Mouse (Mus musculus) neural tube, embryonic 14.5 days (tissue): ENCODE data around the gene Fam81a. TPM values are rescaled to one million over a fixed set of nuclear protein-coding genes. Genes with fewer than 3 reads are reported as not detected.

Source experiments
- ATAC-seq: fragments of 200-750 bp; cut with Nextera tagmentation; 2 replicates; pipeline ENCODE4 v1.8.0; 2017; ENCODE audit warnings: low read depth, mild to moderate bottlenecking, moderate TSS enrichment, moderate library complexity
- H3K27ac ChIP-seq: fragments of 300-500 bp; sonication (generic); 2 replicates; pipeline ENCODE4 v1.5.1; 2014; ENCODE audit warnings: low read depth, mild to moderate bottlenecking, control low read depth, low read length, moderate library complexity, mixed read lengths
- H3K27me3 ChIP-seq: fragments of 300-500 bp; sonication (generic); 2 replicates; pipeline ENCODE4 v1.6.1; 2014; ENCODE audit warnings: low read length; ENCODE audit not compliant: control insufficient read depth, insufficient read depth
- H3K36me3 ChIP-seq: fragments of 300-500 bp; sonication (generic); 2 replicates; pipeline ENCODE4 v1.6.1; 2014; ENCODE audit warnings: low read length, mixed read lengths; ENCODE audit not compliant: control insufficient read depth, insufficient read depth
- H3K4me1 ChIP-seq: fragments of 300-500 bp; sonication (generic); 2 replicates; pipeline ENCODE4 v1.6.1; 2014; ENCODE audit warnings: low read length; ENCODE audit not compliant: control insufficient read depth, insufficient read depth
- H3K4me2 ChIP-seq: fragments of 300-500 bp; sonication (generic); 2 replicates; pipeline ENCODE4 v1.6.1; 2014; ENCODE audit warnings: mild to moderate bottlenecking, low read depth, low read length, control low read depth
- H3K4me3 ChIP-seq: fragments of 300-500 bp; sonication (generic); 2 replicates; pipeline ENCODE4 v1.5.1; 2014; ENCODE audit warnings: low read depth, low read length, control low read depth, mixed read lengths
- H3K9ac ChIP-seq: fragments of 300-500 bp; sonication (generic); replicated peaks from 2 replicates; pipeline ENCODE4 v1.6.1; 2014; ENCODE audit warnings: low read depth, mild to moderate bottlenecking, control low read depth, low read length, mixed read lengths
- H3K9me3 ChIP-seq: fragments of 300-500 bp; sonication (generic); 2 replicates; pipeline ENCODE4 v1.6.1; 2016; ENCODE audit warnings: low read length; ENCODE audit not compliant: control insufficient read depth
- WGBS: fragments of 180-500 bp; shearing (Covaris S2); extraction: QIAGEN DNeasy Blood & Tissue Kit; methylation state at CpG from one replicate; pipeline ENCODE4 v1.1.7; 2014; 5-methylcytosine and 5-hydroxymethylcytosine counted together
- polyA plus RNA-seq: library from polyadenylated mRNA; unstranded; fragments of >200 nt; fragmentation: Nextera tagmentation; extraction: Ambion mirVana; gene quantifications from 2 replicates; pipeline ENCODE4 v1.2.1, GENCODE M21; 2014

Gene Fam81a
- polyA plus RNA-seq, 1 experiment from 2014 or later = 8.7 TPM

DNA sequence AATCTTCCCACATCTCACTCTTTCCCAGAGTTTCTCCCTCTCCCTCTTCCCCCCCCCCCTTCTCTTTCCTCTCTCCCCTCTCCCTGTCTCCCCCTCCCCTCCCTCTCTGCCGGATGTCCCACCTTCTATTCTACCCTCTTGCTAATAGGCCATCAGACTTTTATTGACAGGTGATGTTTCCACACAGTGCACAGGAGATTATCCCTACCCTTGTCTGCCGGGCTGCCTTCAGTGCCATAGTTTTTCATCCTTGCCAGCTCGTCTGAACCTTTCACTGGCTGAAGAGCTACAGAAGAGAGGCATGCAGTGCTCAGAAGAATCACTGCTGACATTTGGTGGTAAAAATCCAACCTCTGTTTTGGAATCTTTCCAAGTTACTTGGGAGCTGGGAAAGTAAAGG is 88.9 kb downstream of the Fam81a start:
- 36% methylated on average over 3 of the region's 3 CpGs for WGBS
- Histone ChIP-seq H3K4me2 (no peak overlapping the region), H3K27me3 (no peaks in the 10 kb centered on the region), H3K9ac (no peak overlapping the region), H3K27ac (no peak overlapping the region), H3K9me3 (no peaks in the 10 kb centered on the region), H3K4me3 (no peak overlapping the region), H3K4me1 (no peaks in the 10 kb centered on the region), H3K36me3 (no peaks in the 10 kb centered on the region)
- ATAC-seq = no peak

DNA sequence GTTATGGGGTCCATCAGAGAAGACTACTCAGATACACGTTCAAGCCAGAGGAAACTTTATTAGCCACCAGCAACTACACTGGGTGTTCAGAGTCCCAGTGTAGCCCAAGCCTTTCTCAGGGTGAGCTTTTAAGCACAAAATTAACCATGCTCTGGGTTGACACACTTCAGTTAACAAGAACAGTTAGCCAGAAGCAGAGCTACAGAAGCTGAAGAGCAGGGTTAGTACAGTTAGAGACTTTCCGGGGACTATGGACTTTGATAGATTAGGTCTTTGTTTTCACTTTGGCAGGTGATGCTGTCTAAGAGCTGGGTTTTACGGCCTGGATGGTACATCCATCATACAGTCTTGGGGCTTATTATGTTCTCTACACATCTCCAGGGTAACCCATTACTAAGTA is 89.6 kb downstream of the Fam81a start:
- Histone ChIP-seq H3K36me3 (no peaks in the 10 kb centered on the region), H3K4me1 (no peaks in the 10 kb centered on the region), H3K27ac (no peak overlapping the region), H3K9ac (no peak overlapping the region), H3K4me3 (no peak overlapping the region), H3K27me3 (no peaks in the 10 kb centered on the region), H3K9me3 (no peaks in the 10 kb centered on the region), H3K4me2 (no peak overlapping the region)
- 49% methylated on average over 3 of the region's 3 CpGs for WGBS
- ATAC-seq = no peak

DNA sequence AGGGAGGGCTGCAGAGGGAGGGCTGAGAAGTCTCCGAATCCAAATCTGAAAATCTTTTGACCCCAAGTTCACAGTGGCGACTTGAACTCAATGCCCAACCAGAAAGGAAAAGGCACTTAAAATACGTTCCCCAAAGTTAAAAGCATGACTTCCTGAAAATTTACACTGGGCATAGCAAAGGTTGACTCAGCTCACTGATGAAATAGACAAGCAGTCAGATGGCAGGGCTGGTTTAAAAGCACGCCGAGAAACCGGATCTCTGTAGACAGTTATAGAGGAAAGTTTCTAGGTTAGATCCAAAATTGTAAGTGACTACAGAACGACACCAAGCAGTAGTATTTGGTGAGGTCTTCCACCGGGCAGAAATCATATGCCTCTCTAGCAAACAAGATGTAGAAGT is 92.5 kb downstream of the Fam81a start:
- Histone ChIP-seq H3K36me3 (no peaks in the 10 kb centered on the region), H3K4me3 (no peak overlapping the region)
- 63% methylated on average over 8 of the region's 8 CpGs for WGBS

DNA sequence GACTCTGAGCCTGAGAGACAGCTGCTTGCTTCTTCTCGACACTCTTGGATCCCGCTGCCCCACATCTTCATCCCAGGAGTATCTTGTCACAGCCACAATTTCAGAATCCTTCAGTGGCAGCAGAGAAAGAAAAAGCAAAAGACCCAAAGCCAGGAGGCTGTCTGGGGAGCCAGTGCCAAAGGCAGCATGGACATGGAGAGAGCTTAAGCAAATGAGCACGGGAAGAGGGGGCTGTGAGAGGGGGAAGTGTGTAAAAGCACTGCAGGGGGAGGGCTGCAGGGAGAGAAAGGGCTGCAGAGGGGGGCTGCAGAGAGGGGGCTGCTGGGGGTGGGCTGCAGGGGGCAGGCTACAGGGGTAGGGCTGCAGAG is 93.0 kb downstream of the Fam81a start:
- Histone ChIP-seq H3K9ac (no peak overlapping the region), H3K4me2 (no peak overlapping the region), H3K4me3 (no peak overlapping the region), H3K9me3 (no peaks in the 10 kb centered on the region), H3K36me3 (no peaks in the 10 kb centered on the region), H3K27me3 (no peaks in the 10 kb centered on the region), H3K4me1 (no peaks in the 10 kb centered on the region), H3K27ac (no peak overlapping the region)
- 40% methylated on average over 3 of the region's 3 CpGs for WGBS
- no peak for ATAC-seq

More for the DNA sequence above, 92.5 kb downstream of the Fam81a start:
- ATAC-seq = no peak
- H3K27me3 ChIP-seq = no peaks in the 10 kb centered on the region
- H3K4me1 ChIP-seq = no peaks in the 10 kb centered on the region
- H3K27ac ChIP-seq = no peak overlapping the region
- H3K4me2 ChIP-seq = no peak overlapping the region
- no peak overlapping the region for H3K9ac ChIP-seq
- no peaks in the 10 kb centered on the region for H3K9me3 ChIP-seq

DNA sequence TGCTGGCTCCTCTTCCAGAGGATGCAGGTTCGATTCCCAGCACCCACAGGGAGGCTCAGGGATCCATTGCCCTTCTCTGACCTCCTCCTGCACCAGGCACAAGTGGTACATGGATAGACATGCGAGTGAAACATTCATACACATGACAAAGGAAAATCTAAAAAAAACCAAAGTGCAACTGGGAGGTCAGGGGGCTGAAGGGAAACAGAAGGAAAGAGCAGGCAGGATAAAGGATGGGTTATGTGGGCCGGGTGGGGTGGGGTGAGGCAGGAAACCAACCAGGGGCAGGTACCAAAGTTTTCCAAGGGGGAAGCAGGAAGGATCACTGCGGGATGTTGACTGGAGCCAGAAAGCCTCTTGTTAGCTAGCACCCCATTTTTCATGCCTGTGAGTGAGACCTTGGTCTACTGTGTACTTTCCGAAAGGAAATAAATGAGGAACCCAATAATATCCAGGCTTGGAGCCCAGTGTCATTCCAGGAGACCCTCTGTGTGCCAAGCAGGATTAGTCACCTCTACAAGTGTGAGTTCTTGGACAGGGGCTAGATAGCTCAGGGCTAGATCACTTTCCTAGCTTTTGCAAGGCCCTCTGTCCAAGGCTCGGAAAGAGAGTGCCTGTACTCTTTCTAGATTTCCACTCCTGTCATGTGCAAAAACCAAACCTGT is 93.5 kb downstream of the Fam81a start:
- H3K4me2 ChIP-seq = no peak overlapping the region
- no peak for ATAC-seq
- H3K9me3 ChIP-seq = no peaks in the 10 kb centered on the region
- H3K4me1 ChIP-seq = no peaks in the 10 kb centered on the region
- no peak overlapping the region for H3K4me3 ChIP-seq
- H3K9ac ChIP-seq = no peak overlapping the region
- H3K27me3 ChIP-seq = no peaks in the 10 kb centered on the region
- no peaks in the 10 kb centered on the region for H3K36me3 ChIP-seq
- WGBS = 66% methylated on average over 6 of the region's 6 CpGs
- H3K27ac ChIP-seq = no peak overlapping the region

DNA sequence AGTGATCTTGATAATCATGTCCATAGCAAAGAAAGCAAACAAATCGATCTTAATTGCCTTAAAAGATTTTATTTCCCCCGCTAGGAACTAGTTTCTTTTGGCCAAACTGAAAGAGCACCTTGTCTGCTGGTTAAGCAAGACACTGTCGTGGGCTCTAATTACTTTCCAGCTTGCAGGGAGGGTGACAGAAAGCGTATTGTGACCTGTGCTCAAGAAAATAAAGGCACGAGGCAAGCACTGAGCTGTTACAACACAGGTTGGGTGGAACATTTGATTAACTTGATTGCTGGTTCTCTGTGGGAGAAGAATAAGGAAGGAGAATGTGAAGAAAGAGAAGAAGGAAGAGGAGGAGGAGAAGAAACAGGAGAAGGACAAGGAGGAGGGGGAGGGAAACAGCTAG is 94.1 kb downstream of the Fam81a start:
- 45% methylated on average over 5 of the region's 5 CpGs for WGBS
- Histone ChIP-seq H3K9ac (no peak overlapping the region), H3K4me3 (no peak overlapping the region), H3K4me1 (no peaks in the 10 kb centered on the region), H3K36me3 (no peaks in the 10 kb centered on the region), H3K27ac (no peak overlapping the region), H3K4me2 (no peak overlapping the region), H3K27me3 (no peaks in the 10 kb centered on the region), H3K9me3 (no peaks in the 10 kb centered on the region)
- ATAC-seq = no peak

DNA sequence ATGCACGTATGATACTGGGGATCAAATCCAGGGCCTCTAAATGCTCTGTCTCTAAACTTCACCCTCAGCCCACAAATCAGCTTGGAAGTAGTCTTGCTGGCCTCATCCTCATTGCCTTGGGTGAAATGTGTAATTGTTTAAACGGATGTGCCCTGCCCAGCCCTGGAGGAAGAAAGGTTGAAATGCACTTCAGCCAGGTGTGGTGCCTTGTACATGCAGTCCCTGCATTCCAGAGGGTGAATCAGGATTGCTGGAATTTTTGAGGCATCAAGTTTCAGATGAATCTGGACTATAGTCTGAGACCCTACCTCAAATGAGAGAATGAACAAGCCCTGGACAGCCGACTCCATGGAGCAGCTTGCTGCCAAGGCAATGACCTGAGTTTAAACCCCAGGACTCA is 94.5 kb downstream of the Fam81a start:
- H3K4me2 ChIP-seq = no peak overlapping the region
- no peak overlapping the region for H3K9ac ChIP-seq
- no peaks in the 10 kb centered on the region for H3K4me1 ChIP-seq
- no peak overlapping the region for H3K4me3 ChIP-seq
- no peak for ATAC-seq
- no peaks in the 10 kb centered on the region for H3K9me3 ChIP-seq
- H3K27me3 ChIP-seq = no peaks in the 10 kb centered on the region
- no peak overlapping the region for H3K27ac ChIP-seq
- WGBS = 73% methylated on average over 3 of the region's 3 CpGs
- H3K36me3 ChIP-seq = no peaks in the 10 kb centered on the region

DNA sequence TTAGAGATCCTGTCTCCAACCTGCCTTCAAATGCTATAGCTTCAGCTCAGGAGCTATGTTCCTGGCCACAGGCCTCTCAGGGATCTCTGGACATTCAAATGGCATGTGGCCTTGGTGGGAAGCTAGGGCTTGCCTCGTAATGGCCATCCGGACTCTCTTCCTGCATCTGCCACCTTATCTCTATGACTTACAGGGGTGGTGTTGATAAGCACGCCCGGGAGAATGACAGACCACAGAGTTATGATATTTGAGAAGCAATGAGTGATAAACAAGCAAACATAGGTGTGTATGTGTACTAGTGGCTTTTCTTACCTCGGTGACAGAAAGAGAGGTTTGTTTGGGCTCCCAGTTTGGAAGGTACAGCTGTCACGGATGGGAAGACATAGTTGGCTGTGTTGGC is 96.1 kb downstream of the Fam81a start:
- ATAC-seq = no peak
- 93% methylated on average over 6 of the region's 6 CpGs for WGBS
- Histone ChIP-seq H3K27me3 (no peaks in the 10 kb centered on the region), H3K36me3 (no peaks in the 10 kb centered on the region), H3K4me1 (no peaks in the 10 kb centered on the region), H3K27ac (no peak overlapping the region), H3K9ac (no peak overlapping the region), H3K9me3 (no peaks in the 10 kb centered on the region), H3K4me3 (no peak overlapping the region), H3K4me2 (no peak overlapping the region)

DNA sequence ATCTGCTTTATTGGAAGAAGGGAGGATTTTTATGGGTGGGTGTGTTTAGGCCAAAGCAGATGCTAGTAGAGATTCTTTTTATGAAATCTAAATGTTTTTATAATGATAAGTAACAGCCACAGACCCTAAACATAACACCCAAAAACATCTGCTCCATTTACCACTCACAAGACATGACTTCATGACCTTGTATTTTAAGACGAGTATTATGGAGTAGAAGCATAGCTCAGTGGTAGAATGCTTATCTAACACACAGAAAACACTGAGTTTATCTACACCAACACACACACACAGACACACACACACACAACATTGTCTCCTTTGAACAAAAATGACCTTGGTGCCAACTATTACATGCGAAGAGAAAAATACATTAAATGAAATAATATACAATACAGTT is 97.5 kb downstream of the Fam81a start:
- H3K4me3 ChIP-seq = no peak overlapping the region
- H3K36me3 ChIP-seq = no peaks in the 10 kb centered on the region
- H3K9me3 ChIP-seq = no peaks in the 10 kb centered on the region
- no peak for ATAC-seq
- no peaks in the 10 kb centered on the region for H3K4me1 ChIP-seq
- H3K27me3 ChIP-seq = no peaks in the 10 kb centered on the region
- no peak overlapping the region for H3K27ac ChIP-seq
- no peak overlapping the region for H3K9ac ChIP-seq
- H3K4me2 ChIP-seq = no peak overlapping the region
- 84% methylated on average over 2 of the region's 2 CpGs for WGBS
